Mouse (Mus musculus): Measurements from ENCODE around the gene Psmb4.
"Not testable (repeated sequence)": the region's sequence is repeated elsewhere in the genome, so short reads cannot be mapped to it uniquely, and the experiment has no call there.

Psmb4 gene

DNA sequence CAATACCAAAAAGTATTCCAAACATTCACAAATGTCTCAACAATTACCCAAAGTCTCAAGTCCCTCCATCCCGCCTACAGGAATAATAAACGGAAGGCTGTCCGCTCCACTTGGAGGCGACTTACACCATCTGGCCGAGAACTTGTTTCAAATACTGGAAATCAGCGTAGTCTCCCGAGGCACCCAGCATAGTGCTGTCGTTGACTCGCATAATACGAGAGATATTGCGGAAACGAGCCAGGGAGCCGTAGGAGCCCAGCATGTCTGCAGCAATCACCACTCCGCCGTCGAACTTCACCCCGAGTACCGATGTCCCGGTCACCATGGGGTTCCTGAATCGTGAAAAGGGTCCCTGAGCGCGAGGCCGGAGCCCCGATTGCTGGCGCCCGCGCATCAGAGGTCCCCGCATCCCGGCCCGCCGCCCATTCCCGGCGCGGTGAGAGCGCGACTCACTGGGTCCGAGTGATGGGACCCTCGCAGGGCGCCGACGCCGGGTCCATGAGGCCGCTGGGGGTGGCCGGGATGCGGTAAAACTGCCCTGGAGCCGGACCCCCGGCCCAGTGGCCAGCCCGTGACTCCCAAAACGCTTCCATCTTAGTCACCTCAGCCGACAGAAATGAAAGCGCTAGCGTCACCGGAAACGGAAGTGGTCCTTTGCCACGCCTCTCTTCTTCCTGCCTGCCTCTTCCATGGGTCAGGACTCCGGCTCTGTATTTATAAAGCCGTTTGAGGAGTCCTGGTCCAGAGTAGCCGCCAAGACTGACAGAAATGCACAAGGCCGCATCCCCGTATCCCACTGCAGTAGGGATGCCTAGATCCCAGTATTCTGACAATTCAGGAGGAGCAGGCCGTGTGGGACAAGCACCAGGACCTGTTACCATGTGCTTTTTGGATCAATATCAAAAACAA lies at the start of gene Psmb4:
Gene Psmb4 (minus strand): TSS at position 646 of the 909 bp plus-strand sequence.
- DNase-seq (ENCODE audit: low read depth, low spot score): peak; percentile 89

- DNase-seq (ENCODE audit: low read depth, low spot score): not testable (repeated sequence)
Observed at GRCm38 (mm10) chr3:94936147-94936546, 49.4 kb upstream of the Psmb4 start.

GRCm38 (mm10) chr3:94935332-94935731 lies 48.6 kb upstream of the Psmb4 start:
- not testable (repeated sequence) for DNase-seq (ENCODE audit: low read depth, low spot score)

DNA sequence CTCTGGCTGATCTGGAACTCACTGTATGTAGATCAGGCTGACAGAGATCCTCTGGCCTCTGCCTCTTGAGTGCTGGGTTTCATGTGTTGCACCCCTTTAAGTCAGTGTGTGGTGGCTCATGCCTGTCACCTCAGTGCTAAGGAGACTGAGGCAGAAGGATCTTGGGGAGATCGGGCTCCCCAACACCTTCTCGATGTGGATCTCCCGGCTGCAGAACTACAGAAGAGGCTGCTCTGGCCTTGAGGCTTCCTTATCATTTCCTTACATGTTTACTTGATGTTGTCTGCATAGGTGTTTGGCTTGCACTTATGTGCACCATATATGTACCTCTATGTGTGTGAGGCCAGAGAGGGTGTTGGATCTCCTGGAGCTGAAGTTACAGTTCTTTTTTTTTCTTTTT lies 47.8 kb upstream of the Psmb4 start:
- not testable (repeated sequence) for DNase-seq (ENCODE audit: low read depth, low spot score)

GRCm38 (mm10) chr3:94933604-94934003 lies 46.8 kb upstream of the Psmb4 start:
- DNase-seq (ENCODE audit: low read depth, low spot score): not testable (repeated sequence)

DNA sequence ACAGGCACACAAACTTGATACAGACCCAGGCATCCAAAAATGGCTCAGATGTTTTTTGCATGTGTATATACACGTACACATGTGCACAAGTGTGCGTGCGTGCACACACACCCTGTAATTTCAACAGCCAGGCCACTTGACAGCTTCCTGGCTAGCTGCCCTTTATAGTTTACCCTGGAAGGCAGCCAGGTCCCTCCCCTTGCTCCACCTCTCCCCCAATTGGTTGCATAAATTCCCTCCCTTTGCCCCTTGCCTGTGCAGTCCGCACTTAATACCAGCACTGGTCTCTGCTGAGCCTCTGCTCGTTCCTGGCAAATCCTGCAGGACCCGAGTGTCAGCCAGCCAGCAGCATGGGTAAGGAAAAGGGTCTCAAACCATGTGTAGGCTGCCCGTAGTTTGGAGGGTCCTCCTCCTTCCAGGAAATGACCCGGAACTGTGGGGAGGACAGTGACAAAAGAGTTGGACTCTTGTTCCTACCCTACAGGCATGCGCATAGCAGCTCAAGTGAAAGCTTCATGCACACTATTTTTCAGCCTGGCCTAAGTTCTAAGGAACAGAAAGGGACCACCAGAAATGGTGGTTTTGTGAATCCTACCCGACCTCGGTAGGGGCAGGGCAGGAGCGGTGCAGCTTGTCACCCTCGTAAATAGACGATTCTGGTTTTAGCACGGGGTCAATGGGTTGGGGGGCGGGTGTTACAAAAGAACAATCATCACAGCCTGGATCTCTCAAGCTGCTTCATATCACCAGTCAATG lies 46.2 kb upstream of the Psmb4 start, which contains the start of gene Selenbp1:
Gene Selenbp1 (plus strand): TSS at position 248 of the 756 bp plus-strand sequence.
- DNase-seq (ENCODE audit: low read depth, low spot score): peak; percentile 48

DNA sequence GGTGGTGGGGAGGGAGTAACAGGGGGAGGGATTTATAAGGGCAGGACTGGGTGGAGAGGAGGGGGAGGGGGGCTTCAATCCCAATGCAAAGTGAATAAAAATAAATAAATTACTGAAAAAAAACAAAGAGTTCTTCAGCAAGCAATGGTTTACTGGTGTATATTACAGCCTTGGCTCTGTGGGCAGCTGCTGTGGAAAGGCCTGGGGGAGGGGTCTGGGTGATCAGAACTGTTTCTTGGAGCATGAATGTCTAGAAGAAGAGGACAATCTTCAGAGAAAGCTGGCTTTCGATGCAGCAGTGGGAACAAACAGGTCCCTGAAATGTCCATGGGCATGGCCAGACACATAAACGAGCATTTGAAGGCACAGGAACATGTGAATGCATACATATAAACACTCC lies 45.5 kb upstream of the Psmb4 start:
- not testable (repeated sequence) for DNase-seq (ENCODE audit: low read depth, low spot score)

DNA sequence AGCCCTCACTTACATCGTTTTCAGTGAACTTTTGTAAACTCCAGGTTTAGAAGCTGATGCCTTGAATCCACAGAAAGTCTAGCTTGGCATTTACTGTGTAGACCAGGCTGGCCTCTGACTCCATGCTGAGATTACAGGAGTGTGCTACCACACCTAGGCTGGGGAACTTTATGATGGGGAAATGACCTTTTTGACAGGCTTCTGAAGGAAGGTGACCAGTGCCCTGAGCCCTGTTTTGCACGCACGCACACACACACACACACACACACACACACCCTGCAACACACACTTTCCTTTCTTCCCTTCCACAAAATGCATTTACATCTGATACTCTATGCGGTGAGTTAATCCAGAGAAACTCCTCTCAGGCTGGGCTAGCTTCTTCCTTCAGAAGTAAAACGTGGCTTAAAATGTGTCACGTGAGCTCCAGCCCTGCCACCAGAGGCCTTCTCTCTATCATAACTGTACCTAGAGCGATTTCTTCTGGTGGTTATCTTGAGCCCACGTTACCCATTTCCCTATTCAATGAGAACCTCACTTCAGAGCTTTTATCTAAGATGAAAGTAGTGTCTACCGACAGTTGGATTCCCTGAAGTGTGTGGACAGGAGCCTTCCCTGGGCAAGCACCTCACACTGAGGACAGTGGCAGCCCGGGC lies 44.8 kb upstream of the Psmb4 start:
- DNase-seq (ENCODE audit: low read depth, low spot score): not testable (repeated sequence)

DNA sequence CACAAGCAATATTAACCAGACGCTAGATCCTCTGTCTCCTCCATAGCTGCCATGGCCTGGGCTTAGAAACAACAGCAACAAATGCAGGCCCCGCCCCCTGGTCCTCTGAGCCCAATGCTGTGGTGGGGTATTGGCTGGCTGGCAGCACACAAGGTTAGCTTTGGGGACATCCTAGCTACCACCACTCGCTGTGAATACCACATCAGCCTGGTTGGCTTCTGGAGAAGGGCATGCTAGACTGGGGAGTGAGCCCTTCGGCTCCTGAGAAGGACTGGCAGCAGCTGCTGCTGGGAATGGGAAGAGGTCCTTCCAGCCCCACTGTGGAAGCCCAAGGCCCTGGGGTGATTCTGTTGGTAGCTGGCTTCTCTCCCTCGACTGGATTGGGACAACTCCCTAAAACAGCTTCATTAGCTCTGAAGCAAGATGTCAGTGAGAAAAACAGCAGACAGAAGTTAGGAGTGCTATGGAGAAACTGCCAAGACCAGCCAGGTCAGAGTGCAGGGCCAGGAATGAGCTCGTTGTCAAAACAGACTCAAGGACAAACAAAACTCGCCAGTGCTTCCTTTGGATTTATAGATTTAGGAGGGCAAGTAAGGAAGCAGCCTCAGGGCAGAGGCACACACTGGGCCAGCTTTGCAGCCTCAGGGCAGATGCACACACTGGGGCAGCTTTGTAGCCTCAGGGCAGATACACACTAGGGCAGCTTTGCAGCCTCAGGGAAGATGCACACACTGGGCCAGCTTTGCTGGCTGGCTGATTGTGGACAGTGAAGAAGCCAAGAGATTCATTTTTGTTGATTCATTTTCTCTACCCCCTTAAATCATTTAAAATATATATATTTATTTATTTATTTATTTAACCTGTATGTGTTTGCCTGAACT lies 43.9 kb upstream of the Psmb4 start:
- not testable (repeated sequence) for DNase-seq (ENCODE audit: low read depth, low spot score)

GRCm38 (mm10) chr3:94928979-94929378 lies 42.2 kb upstream of the Psmb4 start:
- DNase-seq (ENCODE audit: low read depth, low spot score): not testable (repeated sequence)

GRCm38 (mm10) chr3:94926301-94926736 lies 39.6 kb upstream of the Psmb4 start:
- DNase-seq (ENCODE audit: low read depth, low spot score): not testable (repeated sequence)

- no peak for DNase-seq (ENCODE audit: low read depth, low spot score)
Observed at GRCm38 (mm10) chr3:94924688-94925087, 37.9 kb upstream of the Psmb4 start.

- DNase-seq (ENCODE audit: low read depth, low spot score): no peak
Observed at GRCm38 (mm10) chr3:94922333-94922732, 35.6 kb upstream of the Psmb4 start.

DNA sequence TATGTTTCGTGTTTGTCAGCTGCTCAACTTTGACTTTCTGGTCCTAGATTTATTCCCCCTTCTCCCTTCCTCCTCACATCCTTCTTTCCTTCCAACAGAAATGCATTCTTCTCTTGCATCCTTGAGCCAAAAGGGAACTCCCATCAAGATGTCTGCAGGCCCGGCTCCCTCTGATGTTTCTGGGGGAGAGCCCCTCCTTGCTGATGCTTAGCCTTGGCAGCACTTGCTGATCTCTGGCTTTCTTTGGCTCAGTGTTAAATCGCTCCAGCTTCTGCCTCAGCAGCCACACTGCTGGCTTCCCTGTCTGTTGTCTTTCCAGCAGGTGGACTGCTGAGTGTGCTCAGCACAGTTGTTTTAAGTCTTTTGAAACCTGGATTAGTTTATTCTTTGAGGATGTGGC lies 34.3 kb upstream of the Psmb4 start:
- DNase-seq (ENCODE audit: low read depth, low spot score): no peak

DNA sequence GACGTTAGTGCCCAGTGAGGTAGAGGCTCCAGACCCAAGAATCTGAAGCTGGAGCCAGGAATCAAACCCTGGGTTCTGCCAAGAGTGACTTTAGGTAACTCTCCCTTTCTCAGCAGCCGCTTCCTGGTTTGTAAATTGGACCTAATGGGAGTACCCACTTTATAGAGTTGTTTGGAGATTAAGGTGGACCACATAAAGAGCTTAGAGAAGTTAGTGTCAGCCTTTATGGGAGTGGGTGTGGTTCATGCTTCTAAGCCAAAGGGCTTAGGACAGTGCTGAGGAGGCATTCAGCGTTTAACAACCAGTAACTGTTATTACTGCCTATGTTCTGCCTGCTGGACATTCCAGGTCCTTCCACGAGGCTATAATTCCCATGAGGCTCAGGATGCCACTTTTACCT lies 32.1 kb upstream of the Psmb4 start:
- DNase-seq (ENCODE audit: low read depth, low spot score): no peak

DNA sequence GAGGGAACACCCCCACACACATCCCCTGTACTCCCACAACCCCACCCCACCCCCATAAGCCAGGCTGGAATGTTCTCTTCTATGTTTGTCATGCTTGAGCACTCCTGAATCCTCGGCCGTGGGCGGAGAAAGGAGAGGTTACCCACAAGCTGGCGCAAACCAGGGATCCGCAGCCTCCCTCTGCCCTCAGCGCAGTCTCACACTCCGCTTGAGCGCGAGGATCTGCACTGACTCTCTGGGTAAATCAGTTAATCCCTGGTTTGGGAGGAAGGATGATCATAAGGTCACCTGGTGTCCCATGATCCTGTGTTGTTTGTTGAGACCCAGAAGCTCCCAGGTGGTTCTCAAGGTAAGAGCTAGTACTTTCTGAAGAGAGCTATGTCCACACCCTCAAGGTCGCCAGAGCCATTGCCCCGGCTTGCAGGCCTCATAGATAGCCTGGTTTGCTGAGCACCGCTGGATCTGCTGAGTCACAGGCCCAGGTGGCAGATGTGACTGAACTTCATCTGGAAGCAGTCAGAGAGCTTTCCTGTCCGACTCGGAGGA lies 31.1 kb upstream of the Psmb4 start:
- DNase-seq (ENCODE audit: low read depth, low spot score): no peak

DNA sequence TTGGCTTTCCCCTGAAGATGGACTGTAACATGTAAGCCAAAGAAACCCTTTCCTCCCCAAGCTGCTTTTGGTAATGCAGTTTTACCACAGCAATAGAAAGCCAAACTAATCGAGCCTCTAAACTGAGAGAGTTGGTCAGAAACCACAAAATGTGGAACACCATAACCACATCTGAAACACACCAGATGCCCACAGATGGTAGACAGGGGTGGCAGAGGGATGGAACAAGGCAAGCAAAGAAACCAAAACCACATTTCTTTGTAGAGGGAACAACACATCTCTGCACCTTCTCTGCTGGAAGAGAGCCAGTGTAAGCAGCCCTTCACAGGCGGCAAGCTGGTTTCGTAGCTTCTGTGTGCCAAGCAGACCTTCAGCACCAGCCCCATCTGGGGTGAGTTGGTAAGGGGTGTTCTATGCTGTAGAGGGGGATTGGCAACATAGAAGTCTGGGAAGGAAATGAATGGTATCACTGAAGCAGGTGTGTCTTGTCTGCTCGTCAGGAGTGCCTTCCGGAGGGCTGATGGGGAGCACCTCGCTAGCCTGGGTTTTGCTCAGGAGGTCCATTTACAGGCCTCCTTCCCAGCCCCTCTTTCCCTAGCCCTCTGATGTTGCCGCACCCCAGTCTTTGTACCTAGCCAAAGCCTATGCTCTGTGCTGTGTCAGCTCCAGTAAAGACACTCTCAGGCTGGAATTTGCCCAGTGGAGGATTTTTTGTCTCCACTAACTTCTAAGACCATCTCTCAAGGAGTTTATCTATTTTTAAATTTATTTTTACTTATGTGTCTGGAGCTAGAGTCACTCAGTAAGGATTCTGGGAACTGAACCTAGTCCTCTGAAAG lies 29.4 kb upstream of the Psmb4 start:
- no peak for DNase-seq (ENCODE audit: low read depth, low spot score)

- DNase-seq (ENCODE audit: low read depth, low spot score): no peak
Observed at GRCm38 (mm10) chr3:94913801-94914200, 27.0 kb upstream of the Psmb4 start.

- no peak for DNase-seq (ENCODE audit: low read depth, low spot score)
Observed at GRCm38 (mm10) chr3:94911050-94911693, 24.4 kb upstream of the Psmb4 start.
